Mouse (Mus musculus) heart, postnatal 0 days (tissue): Measurements from ENCODE around the gene Apoh. TPM values are rescaled to one million over a fixed set of nuclear protein-coding genes. Genes with fewer than 3 reads are reported as not detected.
A peak's percentile ranks its signal among the peaks of the same experiment; 100 is the strongest.

Experiments
- ATAC-seq: fragments of 200-750 bp; cut with Nextera tagmentation; 2 replicates; pipeline ENCODE4 v1.8.0; 2017; ENCODE audit warnings: low read depth, moderate number of reproducible peaks, moderate library complexity; ENCODE audit not compliant: insufficient read depth
- DNase-seq: peaks from one replicate; pipeline ENCODE4 v3.0.0-alpha.2; 2016; ENCODE audit warnings: low spot score
- H3K27ac ChIP-seq: fragments of 300-500 bp; sonication (generic); 2 replicates; pipeline ENCODE4 v1.5.1; 2014; ENCODE audit warnings: low read depth, mild to moderate bottlenecking
- H3K27me3 ChIP-seq: fragments of 300-500 bp; sonication (generic); 2 replicates; pipeline ENCODE4 v1.6.1; 2014; ENCODE audit warnings: low read length, mixed read lengths; ENCODE audit not compliant: control insufficient read depth, insufficient read depth
- H3K36me3 ChIP-seq: fragments of 300-500 bp; sonication (generic); replicated peaks from 2 replicates; pipeline ENCODE4 v1.6.1; 2014; ENCODE audit warnings: low read length, mixed read lengths; ENCODE audit not compliant: control insufficient read depth, insufficient read depth
- H3K4me1 ChIP-seq: fragments of 300-500 bp; sonication (generic); 2 replicates; pipeline ENCODE4 v1.6.1; 2014; ENCODE audit warnings: antibody characterized with exemption; ENCODE audit not compliant: control insufficient read depth, insufficient read depth
- H3K4me2 ChIP-seq: fragments of 300-500 bp; sonication (generic); 2 replicates; pipeline ENCODE4 v1.6.1; 2014; ENCODE audit warnings: low read depth, mild to moderate bottlenecking, low read length, moderate library complexity
- H3K4me3 ChIP-seq: fragments of 300-500 bp; sonication (generic); 2 replicates; pipeline ENCODE4 v1.5.1; 2014; ENCODE audit warnings: low read depth, low read length
- H3K9ac ChIP-seq: fragments of 300-500 bp; sonication (generic); replicated peaks from 2 replicates; pipeline ENCODE4 v1.6.1; 2014; ENCODE audit warnings: low read depth, low read length, mixed read lengths
- H3K9me3 ChIP-seq: fragments of 300-500 bp; sonication (generic); replicated peaks from 2 replicates; pipeline ENCODE4 v1.6.1; 2016; ENCODE audit warnings: low read length; ENCODE audit not compliant: control insufficient read depth
- CTCF ChIP-seq: IDR thresholded peaks from 2 replicates; pipeline ENCODE4 v1.5.1; 2016; ENCODE audit warnings: antibody characterized with exemption, control low read depth, low read depth
- EP300 ChIP-seq: IDR thresholded peaks from 2 replicates; pipeline ENCODE4 v1.6.1; 2016; ENCODE audit warnings: antibody characterized with exemption, low read depth
- WGBS: fragments of 180-500 bp; shearing (Covaris S2); extraction: QIAGEN DNeasy Blood & Tissue Kit; methylation state at CpG from one replicate; pipeline ENCODE4 v1.1.7; 2014; 5-methylcytosine and 5-hydroxymethylcytosine counted together
- polyA plus RNA-seq: library from polyadenylated mRNA; unstranded; fragments of >200 nt; fragmentation: Nextera tagmentation; extraction: Ambion mirVana; gene quantifications from 2 replicates; pipeline ENCODE4 v1.2.1, GENCODE M21; 2015
- total RNA-seq: library from RNA; depleted of rRNA; stranded (reverse); fragments of >200 nt; gene quantifications from 2 replicates; pipeline ENCODE4 v1.2.3, GENCODE M21; 2014; ENCODE audit warnings: low replicate concordance

Gene Apoh
- total and polyA plus RNA-seq, 2 experiments from 2014 or later: 0.87 TPM; not detected in 1

GRCm38 (mm10) chr11:108333583-108334379, 9.4 kb upstream of the Apoh start:
- ATAC-seq: no peak
- Histone ChIP-seq H3K27ac (no peak overlapping the region), H3K36me3 (0 out of 2 replicates have a peak, but pooled peaks cover 6% of the 10 kb centered on the region), H3K9me3 (no peaks in the 10 kb centered on the region), H3K4me1 (peaks cover 7% of the 10 kb centered on the region), H3K4me2 (no peak overlapping the region), H3K9ac (no peak overlapping the region), H3K27me3 (no peaks in the 10 kb centered on the region), H3K4me3 (no peak overlapping the region)
- TF ChIP-seq CTCF: no peak
- TF ChIP-seq EP300: no peak
- DNase-seq: no peak
- WGBS: 47% methylated on average over 8 of the region's 8 CpGs

GRCm38 (mm10) chr11:108334658-108335057, 8.5 kb upstream of the Apoh start:
- H3K4me1 ChIP-seq: peaks cover 7% of the 10 kb centered on the region
- no peak for TF ChIP-seq EP300
- TF ChIP-seq CTCF: no peak
- H3K9ac ChIP-seq: no peak overlapping the region
- H3K9me3 ChIP-seq: no peaks in the 10 kb centered on the region
- no peak overlapping the region for H3K4me3 ChIP-seq
- DNase-seq (no peak), ATAC-seq (no peak)
- peaks cover 7% of the 10 kb centered on the region; the same call in 1 of the 2 replicates for H3K36me3 ChIP-seq
- no peak overlapping the region for H3K4me2 ChIP-seq
- WGBS: 49% methylated on average over 2 of the region's 3 CpGs
- no peak overlapping the region for H3K27ac ChIP-seq
- no peaks in the 10 kb centered on the region for H3K27me3 ChIP-seq

GRCm38 (mm10) chr11:108335536-108335935, 7.6 kb upstream of the Apoh start:
- ATAC-seq (no peak), DNase-seq (no peak)
- Histone ChIP-seq H3K4me1 (peaks cover 7% of the 10 kb centered on the region), H3K27me3 (no peaks in the 10 kb centered on the region), H3K9me3 (no peaks in the 10 kb centered on the region), H3K27ac (no peak overlapping the region), H3K9ac (no peak overlapping the region), H3K36me3 (peaks cover 10% of the 10 kb centered on the region; the same call in 1 of the 2 replicates), H3K4me2 (no peak overlapping the region), H3K4me3 (no peak overlapping the region)
- 82% methylated on average over 4 of the region's 4 CpGs for WGBS
- TF ChIP-seq CTCF (no peak), EP300 (no peak)

- Histone ChIP-seq H3K9me3 (no peaks in the 10 kb centered on the region), H3K4me1 (peaks cover 7% of the 10 kb centered on the region), H3K27me3 (no peaks in the 10 kb centered on the region), H3K27ac (peak overlapping the region; percentile 54), H3K36me3 (peaks cover 10% of the 10 kb centered on the region; the same call in 1 of the 2 replicates), H3K4me3 (no peak overlapping the region), H3K4me2 (peak overlapping the region; percentile 28; the same call in 1 of the 2 replicates), H3K9ac (no peak overlapping the region)
- TF ChIP-seq CTCF (no peak), EP300 (no peak)
- ATAC-seq (peak; percentile 57; the same call in 1 of the 2 replicates), DNase-seq (peak; percentile 49)
- WGBS: 22% methylated on average over 5 of the region's 5 CpGs
Measured at GRCm38 (mm10) chr11:108336445-108336844, 6.7 kb upstream of the Apoh start.

GRCm38 (mm10) chr11:108340293-108340692, 2.9 kb upstream of the Apoh start:
- 73% methylated on average over 4 of the region's 4 CpGs for WGBS
- H3K9me3 ChIP-seq: no peaks in the 10 kb centered on the region
- DNase-seq (no peak), ATAC-seq (no peak)
- H3K36me3 ChIP-seq: peaks cover 4% of the 10 kb centered on the region; the same call in 1 of the 2 replicates
- no peak overlapping the region for H3K4me3 ChIP-seq
- H3K27me3 ChIP-seq: no peaks in the 10 kb centered on the region
- H3K4me1 ChIP-seq: peaks cover 13% of the 10 kb centered on the region
- H3K27ac ChIP-seq: no peak overlapping the region
- H3K9ac ChIP-seq: no peak overlapping the region
- TF ChIP-seq EP300 (no peak), CTCF (no peak)
- no peak overlapping the region for H3K4me2 ChIP-seq
